Mouse (Mus musculus) layer of hippocampus, postnatal 10 days (tissue): Measurements from ENCODE around the gene Gm5849. TPM values are rescaled to one million over a fixed set of nuclear protein-coding genes. Genes with fewer than 3 reads are reported as not detected.
"Not testable (repeated sequence)": the region's sequence is repeated elsewhere in the genome, so short reads cannot be mapped to it uniquely, and the experiment has no call there.

ENCODE experiments used
- DNase-seq, 2 experiments: peaks; one replicate each; pipeline ENCODE4 v3.0.0; 2021; ENCODE audit warnings: low spot score in 2 of 2
- long read RNA-seq: library from polyadenylated mRNA; stranded (forward); transcript quantifications from one replicate; pipeline ENCODE4 v2.0.0, GENCODE M21; 2023
- total RNA-seq, 2 experiments: library from RNA; stranded (reverse); gene quantifications; 2 replicates each; pipeline ENCODE4 v1.2.3; 2021

Gm5849 gene
- total RNA-seq, result not detected
- long read RNA-seq, result 0 reads

- DNase-seq, result not testable (repeated sequence)
These were observed at the start of gene Gm5849 for GRCm38 (mm10) chr3:90777776-90778175. Gene Gm5849 (minus strand): TSS chr3:90777876.

DNA sequence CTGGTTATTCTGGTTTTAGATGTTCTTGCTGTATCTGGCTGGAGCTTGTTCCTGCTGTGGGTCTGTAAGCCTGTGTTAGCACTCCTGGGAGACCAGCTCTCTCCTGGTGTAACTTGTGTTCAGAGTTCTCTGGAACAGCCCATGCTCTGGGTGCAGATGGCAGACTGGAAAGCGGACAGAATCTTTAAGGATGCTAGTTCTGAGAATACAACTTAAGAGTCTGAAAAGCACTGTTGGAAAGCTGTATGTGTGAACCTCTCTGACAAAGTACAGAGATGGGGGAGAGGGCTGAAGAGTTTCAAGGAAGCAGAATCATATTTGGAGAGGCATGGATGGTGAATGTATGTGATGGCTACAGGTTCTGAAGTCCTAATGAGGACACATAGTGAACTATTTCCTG is 28.0 kb downstream of the Gm5849 start:
- DNase-seq, result no peak

GRCm38 (mm10) chr3:90726606-90727005 is 51.1 kb downstream of the Gm5849 start, which contains the start of gene Pglyrp4:
Gene Pglyrp4 (plus strand): TSS chr3:90726906.
- DNase-seq, result no peak

Other genes with a start within 250 kb of the Gm5849 start
- 100 to 1,000 TPM in 1 of 2 experiments, 10 to 100 TPM in 1; 90.0 to 104 TPM for gene S100a16, start 240.6 kb downstream of the Gm5849 start, total RNA-seq
- 1 to 10 TPM; 2.2 to 2.9 TPM for gene S100a3, start 217.3 kb downstream of the Gm5849 start, total RNA-seq
- not detected for gene S100a2, start 187.6 kb downstream of the Gm5849 start, total RNA-seq
- gene Gm42674, start 176.0 kb downstream of the Gm5849 start, total RNA-seq, result not detected
- 10 to 100 TPM; 12.7 to 14.4 TPM for gene S100a4, start 174.1 kb downstream of the Gm5849 start, total RNA-seq
- gene S100a5, start 169.4 kb downstream of the Gm5849 start, total RNA-seq, result not detected
- 10 to 100 TPM; 30.9 to 35.7 TPM for gene S100a6, start 165.0 kb downstream of the Gm5849 start, total RNA-seq
- gene S100a7a, start 123.9 kb downstream of the Gm5849 start, total RNA-seq, result under 1 TPM in 1 of 2 experiments, not detected in 1; 0.27 TPM
- 1 to 10 TPM in 1 of 2 experiments, not detected in 1; 10.0 TPM for gene S100a8, start 108.9 kb downstream of the Gm5849 start, total RNA-seq
- gene S100a9, start 82.2 kb downstream of the Gm5849 start, total RNA-seq, result 10 to 100 TPM in 1 of 2 experiments, not detected in 1; 15.3 TPM
- not detected for gene Pglyrp4, start 51.0 kb downstream of the Gm5849 start, total RNA-seq